Mouse (Mus musculus) adrenal gland (tissue): ENCODE measurements around the gene Fanci.

Source experiments
- intact Hi-C: fragments of 180-260 bp; cut with DNase I; formaldehyde crosslinking; loops from one replicate; pipeline ENCODE4 v1.15.1; 2025

Fanci gene

GRCm38 (mm10) chr7:79386422-79387133 lies 5.2 kb upstream of the Fanci start, which contains the start of gene Rlbp1:
Gene Rlbp1, minus strand, starts transcription at chr7:79387048.
- intact Hi-C loops: no loop called here

GRCm38 (mm10) chr7:79387140-79387539 lies 4.6 kb upstream of the Fanci start:
- intact Hi-C loops: no loop called here

DNA sequence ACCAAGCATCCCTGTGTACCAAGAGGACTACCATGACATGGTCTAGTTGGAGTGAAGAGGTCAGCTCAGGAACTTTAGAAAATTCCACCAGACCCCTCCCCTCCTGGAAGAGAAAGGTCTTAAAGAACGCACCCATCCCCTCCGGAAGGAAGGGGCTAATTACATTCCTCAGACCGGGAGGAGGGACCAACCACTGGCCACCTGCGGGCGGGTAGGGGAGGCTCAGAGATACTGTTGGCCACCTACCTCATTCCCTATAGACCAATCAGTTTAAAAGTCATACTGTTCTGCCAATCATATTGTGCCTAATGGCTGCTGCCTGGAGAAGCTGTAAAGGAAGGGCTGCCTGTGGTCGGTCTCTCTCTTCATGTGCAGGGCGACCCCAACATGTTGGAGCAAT lies 3.7 kb upstream of the Fanci start:
- intact Hi-C loops: no loop called here

DNA sequence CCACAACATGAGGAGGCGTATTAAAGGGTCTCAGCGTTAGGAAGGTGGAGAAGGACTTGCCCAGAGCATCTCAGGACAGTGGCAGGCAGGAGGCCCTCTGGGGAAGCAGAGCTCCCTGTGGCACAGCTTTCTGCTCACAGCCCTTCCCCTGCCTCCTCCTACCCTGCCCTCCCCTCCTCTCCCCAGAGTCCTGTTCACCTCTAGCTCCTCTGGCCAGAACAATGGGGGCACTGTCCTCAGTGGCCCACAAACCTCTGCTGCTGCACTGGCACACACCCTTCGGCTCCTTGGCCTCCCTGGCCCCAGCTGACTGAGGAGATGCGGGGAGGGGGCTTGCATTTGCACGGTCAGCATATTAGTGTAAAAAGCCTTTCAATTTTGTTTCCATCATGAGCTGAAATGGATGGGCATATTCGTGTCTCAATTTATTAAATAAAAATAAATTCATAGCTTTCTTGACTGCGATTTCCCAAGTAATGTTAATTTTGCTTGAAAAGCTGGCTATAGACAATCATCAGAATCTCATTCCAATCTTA lies 3.0 kb upstream of the Fanci start:
- intact Hi-C loops: no loop called here

- intact Hi-C loops: loop anchor here (5.0 kb wide), 1 partner anchor 77 kb away; the partner anchor contains the start of gene Polg
These were observed 1.5 kb upstream of the Fanci start for GRCm38 (mm10) chr7:79390141-79390708.

DNA sequence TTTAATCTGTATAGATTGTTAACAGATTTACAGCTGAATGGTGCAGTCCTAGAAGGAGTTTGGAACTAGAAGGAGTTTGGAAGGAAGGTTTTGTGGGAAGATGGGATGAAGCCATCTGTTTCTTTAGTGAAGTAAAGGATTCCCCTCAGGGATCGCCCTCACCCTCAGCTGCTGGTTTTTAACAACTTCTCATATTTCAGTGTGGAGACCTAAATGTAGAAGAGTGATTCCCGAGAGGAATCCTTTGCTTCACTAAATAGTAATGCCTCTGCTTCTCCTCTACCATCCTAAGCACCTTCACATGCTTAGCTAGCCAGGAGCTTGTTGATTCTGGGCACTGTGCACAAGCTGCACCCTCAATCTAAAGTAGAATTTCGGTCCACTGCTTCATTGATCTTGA lies 258 bp upstream of the Fanci start:
- intact Hi-C loops: loop anchor here (5.0 kb wide), 1 partner anchor 76 kb away; the partner anchor contains the start of gene Polg

DNA sequence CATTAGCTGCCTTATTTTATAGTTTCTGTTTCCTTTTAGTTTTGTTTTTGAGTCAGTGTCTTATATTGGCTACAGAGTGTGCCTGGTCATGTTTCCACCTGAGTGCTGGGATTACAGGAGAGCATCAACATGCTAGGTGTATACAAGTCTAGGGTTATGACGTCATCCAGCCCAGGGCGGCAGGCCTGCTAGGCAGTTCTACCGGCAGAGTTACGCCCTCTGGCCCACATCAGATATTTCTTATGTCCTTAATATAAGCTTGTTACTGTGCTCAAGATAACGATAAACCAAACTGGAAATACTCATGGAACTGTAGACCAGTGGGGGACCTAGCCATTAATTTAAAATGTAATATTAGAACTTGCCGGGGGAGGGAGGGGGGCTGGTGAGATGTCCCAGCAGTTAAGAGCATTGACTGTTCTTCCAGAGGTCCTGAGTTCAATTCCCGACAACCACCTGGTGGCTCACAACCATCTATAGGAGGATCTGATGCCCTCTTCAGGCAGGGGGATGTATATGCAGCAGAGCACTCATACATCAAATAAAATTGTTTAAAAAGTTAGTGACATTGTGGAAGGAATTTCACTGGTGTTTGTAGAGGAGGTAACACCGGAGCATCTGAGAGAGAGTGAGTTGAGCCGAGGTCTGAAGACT lies 1.3 kb downstream of the Fanci start:
- intact Hi-C loops: loop anchor here (5.0 kb wide), 1 partner anchor 74 kb away; the partner anchor contains the start of gene Polg

- intact Hi-C loops: loop anchor here (5.0 kb wide), 1 partner anchor 73 kb away; the partner anchor contains the start of gene Polg
These were observed 2.2 kb downstream of the Fanci start for GRCm38 (mm10) chr7:79393924-79394323.

DNA sequence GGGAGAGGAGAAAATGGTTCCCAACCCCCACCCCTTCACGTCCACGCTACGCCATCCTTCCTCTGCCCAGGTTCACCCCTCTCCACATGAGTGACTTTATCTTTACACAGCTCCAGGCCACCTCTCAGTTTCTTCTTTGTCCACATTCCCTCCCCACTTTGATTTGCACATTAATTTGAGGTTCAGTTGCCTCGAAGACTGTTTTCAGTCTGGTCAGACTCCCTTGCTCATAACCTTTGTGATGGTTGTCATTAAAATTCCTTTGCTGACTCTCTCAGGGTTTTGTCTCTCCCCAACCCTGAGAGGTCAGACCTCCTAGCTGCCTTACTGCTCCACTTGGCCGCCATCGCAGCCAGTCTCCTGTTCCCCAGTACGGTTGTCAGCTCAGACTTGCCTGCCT lies 2.9 kb downstream of the Fanci start:
- intact Hi-C loops: loop anchor here (5.0 kb wide), 1 partner anchor 73 kb away; the partner anchor contains the start of gene Polg

GRCm38 (mm10) chr7:79395186-79395585 lies 3.5 kb downstream of the Fanci start:
- intact Hi-C loops: no loop called here

- intact Hi-C loops: no loop called here
These were observed 5.8 kb downstream of the Fanci start for GRCm38 (mm10) chr7:79397446-79397963.

DNA sequence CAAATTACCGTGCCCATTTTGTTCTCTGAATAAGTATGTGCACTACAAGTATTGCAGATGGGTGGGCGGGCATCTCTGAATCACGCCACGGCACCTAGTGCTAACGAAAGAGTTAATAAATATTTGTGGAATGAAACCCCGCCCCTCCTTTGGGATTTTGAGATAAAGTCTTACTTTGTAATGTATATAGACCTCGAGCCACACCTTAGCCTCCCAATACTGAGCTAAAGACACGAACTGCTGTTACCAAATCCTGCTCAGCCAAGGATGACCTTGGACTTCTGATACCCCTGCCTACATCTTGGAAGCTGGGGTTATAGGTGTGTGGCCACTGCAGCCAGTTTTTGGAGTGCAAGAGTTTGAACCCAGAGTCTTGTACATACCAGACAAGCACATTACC lies 6.7 kb downstream of the Fanci start:
- intact Hi-C loops: no loop called here

DNA sequence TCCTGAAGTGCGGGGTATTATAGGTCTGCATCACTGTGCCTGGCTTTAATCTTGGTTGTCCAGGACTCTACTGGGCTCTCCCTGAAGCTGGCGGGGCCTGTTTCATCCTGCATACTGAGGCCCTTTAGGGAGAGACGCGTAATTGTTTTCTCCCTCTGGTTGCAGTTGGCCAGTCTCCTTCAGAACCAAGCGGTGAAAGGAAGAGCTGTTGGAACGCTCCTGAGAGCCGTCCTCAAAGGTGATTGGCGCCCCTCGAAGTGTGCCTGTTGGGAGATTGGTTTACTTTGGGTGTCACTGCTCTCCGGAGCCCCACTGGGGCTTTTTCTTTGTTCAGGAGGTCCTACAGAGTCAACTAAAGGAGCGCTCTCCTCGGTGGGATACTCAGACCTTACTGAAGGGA lies 7.2 kb downstream of the Fanci start:
- intact Hi-C loops: no loop called here

- intact Hi-C loops: no loop called here
These were observed 8.6 kb downstream of the Fanci start for GRCm38 (mm10) chr7:79400296-79400695.

DNA sequence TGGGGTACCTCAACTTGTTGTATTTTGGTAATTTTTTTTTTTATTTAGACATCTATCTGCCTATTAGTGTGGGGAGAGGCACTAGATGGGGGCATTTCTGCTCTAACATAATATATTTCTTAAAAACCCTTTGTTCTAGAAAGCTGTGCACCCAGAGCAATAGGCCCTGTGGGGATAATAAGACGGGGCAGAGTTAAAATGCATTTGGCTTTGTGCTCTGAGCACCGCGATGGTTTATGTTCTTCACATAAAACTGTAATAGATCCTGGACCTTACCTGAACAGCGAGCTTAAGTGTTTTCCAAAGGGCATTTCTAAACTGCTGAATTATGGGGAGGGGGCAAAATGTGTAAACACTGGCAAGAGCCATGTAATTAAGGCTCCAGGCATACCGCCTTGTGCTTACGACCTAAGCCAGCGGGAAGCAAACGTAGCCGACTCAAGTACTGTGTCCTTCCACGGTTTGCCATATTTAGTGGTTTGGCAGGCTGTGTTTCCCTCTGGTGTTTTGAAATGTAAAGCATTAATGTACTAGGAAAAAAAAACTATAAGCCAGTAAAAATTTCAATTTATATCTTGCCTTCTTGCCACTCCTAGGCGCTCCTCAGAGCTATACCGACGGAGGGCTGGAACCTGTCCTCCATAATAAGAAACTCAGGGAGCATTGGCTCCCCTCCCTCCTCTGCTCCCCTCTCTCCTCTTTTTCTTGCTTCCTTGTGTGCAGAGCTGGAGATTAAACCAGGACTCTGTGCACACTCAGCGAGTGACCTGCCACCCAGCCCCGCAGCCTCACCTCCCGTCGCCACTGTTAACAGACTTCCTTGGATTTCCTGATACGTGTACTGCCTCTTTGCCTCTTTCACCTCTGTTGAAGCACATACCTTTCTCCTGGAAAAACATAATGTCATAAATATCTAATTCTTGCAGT lies 23.0 kb downstream of the Fanci start:
- intact Hi-C loops: no loop called here

- intact Hi-C loops: no loop called here
These were observed 28.2 kb downstream of the Fanci start for GRCm38 (mm10) chr7:79419950-79420349.

DNA sequence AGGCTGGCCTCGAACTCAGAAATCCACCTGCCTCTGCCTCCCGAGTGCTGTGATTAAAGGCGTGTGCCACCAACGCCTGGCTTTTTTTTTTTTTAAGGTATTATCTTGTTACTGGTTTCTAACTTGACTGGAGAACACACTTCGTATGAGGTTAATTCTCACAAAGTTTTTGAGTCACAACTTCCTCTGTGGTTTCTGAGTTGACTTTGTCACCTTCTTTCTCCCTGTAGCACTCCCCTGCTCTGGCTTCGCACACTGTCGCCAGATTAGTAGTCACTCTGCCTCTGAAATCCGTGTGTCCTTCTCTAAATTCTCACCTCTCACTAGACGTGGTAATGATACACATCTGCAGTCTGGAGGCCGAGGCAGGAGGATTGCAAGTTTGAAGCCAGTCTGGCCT lies 31.1 kb downstream of the Fanci start:
- intact Hi-C loops: no loop called here

- intact Hi-C loops: no loop called here
These were observed 34.1 kb downstream of the Fanci start for GRCm38 (mm10) chr7:79425804-79426203.

- intact Hi-C loops: no loop called here
These were observed 36.5 kb downstream of the Fanci start for GRCm38 (mm10) chr7:79428243-79428642.

DNA sequence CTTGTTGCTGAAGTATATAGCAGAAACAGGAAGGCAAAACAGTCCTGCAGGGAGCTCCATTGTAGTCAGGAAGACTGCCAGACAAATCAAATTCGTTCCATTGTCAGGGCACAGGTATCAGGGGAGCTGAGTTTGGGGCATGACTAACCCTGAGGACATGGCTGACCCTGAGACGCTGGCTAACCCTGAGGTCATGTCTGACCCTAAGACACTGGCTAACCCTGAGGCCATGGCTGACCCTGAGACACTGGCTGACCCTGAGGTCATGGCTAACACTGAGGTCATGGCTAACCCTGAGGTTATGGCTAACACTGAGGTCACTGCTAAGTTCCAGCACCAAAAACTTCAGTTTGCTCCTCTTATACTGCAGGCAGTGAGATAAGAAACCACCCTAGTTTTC lies 48.3 kb downstream of the Fanci start:
- intact Hi-C loops: no loop called here

DNA sequence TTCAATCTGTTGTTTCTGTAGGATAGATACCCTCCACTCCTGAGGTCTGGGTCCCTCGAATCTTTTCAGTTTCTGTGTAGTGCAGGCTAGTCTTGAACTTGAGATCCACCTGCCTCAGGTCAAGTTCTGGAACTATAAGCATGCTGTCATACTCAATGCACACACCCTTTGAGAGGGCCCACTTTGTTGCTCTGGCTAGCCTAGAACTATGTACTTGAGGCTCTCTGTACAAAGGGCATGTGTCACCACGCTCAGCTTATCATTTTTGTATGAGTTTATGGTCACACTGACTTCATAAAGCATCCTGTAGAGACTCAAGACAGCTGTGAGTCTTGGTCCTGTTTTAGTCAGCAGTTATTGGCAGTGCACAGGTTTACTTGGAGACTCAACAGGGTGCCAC lies 55.3 kb downstream of the Fanci start:
- intact Hi-C loops: no loop called here
